Mouse (Mus musculus): ENCODE measurements around the gene Trappc2l. TPM values are rescaled to one million over a fixed set of nuclear protein-coding genes. Genes with fewer than 3 reads are reported as not detected.
"Not testable (repeated sequence)": the region's sequence is repeated elsewhere in the genome, so short reads cannot be mapped to it uniquely, and the experiment has no call there.

Gene Trappc2l
- polyA plus RNA-seq, 1 experiment from 2014 or later = 49.6 TPM

- not testable (repeated sequence) for H3K27ac ChIP-seq; ATAC-seq (ENCODE audit: low FRiP score, low read depth); H3K9me3 ChIP-seq; H3K9ac ChIP-seq; H3K4me3 ChIP-seq; H3K4me2 ChIP-seq (replicated peaks); H3K27me3 ChIP-seq
- H3K36me3 ChIP-seq = peaks cover 26% of the 10 kb centered on the region
- peaks cover 12% of the 10 kb centered on the region; the same call in 1 of the 2 replicates for H3K4me1 ChIP-seq
- WGBS = 81% methylated on average over 3 of the region's 3 CpGs
These were observed 20.7 kb downstream of the Trappc2l start for GRCm38 (mm10) chr8:122632134-122632533.

DNA sequence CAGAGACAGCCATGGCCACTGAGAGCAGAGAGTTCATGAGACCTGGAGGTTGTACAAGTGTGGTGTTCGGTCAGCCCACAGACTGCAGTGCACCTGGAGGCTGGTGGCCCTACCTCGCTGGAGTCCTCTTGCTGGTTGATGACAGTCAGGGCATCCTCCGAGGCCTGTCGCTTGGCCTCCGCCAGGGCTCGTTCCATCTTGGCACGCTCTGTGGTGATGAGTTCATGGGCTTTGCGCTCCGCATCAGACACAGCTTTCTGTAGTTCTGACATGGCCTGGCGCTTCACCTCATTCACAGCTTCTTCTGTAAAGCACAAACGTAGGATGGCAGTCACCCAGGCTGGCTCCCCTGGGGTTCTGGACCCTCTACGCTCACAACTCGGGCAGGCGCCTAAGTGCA lies 21.8 kb downstream of the Trappc2l start:
- H3K36me3 ChIP-seq = peaks cover 30% of the 10 kb centered on the region
- 94% methylated on average over 14 of the region's 14 CpGs for WGBS
- no peak overlapping the region for H3K27ac ChIP-seq
- H3K27me3 ChIP-seq = peaks cover 4% of the 10 kb centered on the region; the same call in 1 of the 2 replicates
- ATAC-seq (ENCODE audit: low FRiP score, low read depth) = no peak
- H3K4me2 ChIP-seq (replicated peaks) = no peak overlapping the region
- H3K9me3 ChIP-seq = no peaks in the 10 kb centered on the region
- no peak overlapping the region for H3K4me3 ChIP-seq
- H3K4me1 ChIP-seq = peaks cover 12% of the 10 kb centered on the region
- no peak overlapping the region for H3K9ac ChIP-seq

DNA sequence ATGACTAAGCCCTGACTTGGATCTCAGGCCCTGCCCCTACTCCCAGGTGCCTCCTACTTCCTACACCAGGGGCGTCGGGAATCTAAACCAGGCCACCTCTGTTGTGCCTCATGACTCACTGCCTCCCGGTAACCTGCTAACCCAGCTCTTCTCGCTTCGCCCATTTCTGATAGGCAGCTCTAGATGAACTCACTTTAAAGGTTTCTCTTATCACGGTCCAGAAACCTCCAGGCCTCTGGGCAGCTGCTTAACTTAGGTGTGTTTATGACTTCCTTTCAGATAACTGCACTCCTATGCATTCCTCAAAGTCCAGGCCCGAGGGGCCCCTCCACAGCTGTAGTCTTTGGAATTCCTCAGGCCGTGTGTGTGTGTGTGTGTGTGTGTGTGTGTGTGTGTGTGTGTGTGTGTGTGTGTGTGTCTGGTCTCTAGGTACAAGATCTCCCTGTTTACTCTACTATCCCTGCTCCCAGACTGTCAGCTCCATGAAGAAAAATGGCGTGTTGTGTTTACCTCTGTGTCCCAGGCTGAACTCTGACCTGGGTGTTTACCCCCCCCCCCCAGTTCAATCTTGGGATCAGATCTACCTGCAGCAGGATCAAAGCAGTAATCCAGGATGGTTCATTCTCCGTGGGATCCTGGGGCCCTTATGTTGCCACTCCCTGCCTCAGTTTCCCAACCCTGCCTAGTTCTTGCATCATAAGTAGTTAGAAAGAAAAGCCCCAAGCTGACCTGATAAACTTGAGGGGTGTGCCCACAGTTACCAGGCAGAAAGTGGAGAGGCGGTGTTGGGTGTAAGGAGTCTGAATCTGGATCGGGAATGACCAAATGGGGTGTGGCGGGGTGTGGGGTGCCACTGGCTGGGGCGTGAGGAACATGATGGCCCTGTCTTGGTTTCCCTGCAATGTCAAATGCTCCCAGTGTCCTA lies 24.7 kb downstream of the Trappc2l start:
- H3K9ac ChIP-seq = no peak overlapping the region
- H3K4me3 ChIP-seq = no peak overlapping the region
- ATAC-seq (ENCODE audit: low FRiP score, low read depth) = no peak
- no peak overlapping the region for H3K27ac ChIP-seq
- H3K9me3 ChIP-seq = no peaks in the 10 kb centered on the region
- H3K27me3 ChIP-seq = no peaks in the 10 kb centered on the region
- peaks cover 40% of the 10 kb centered on the region for H3K4me1 ChIP-seq
- WGBS = 42% methylated on average over 14 of the region's 14 CpGs
- H3K4me2 ChIP-seq (replicated peaks) = no peak overlapping the region
- H3K36me3 ChIP-seq = peaks cover 30% of the 10 kb centered on the region

DNA sequence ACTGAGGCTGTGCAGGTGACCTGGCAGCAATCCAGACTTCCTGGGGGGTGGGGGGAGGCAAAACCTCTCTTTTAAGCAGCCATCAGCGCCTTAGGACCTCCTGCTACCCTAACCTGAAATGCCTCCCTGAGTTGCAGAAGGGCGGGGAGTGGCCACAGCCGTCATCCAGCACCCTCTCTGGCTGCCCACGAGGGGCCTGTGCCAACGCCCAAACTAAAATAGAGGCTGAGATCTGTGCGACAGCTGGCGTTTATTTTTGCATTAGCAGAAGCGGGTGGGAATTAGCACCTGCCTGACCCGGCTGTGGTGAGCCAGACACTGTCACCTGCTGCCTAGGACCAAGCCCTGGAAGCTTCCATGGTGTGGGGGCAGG lies 25.3 kb downstream of the Trappc2l start:
- no peak overlapping the region for H3K9ac ChIP-seq
- 0 out of 2 replicates have a peak, but pooled peaks have one; percentile 8 for ATAC-seq (ENCODE audit: low FRiP score, low read depth)
- 53% methylated on average over 9 of the region's 9 CpGs for WGBS
- H3K36me3 ChIP-seq = peaks cover 30% of the 10 kb centered on the region
- no peaks in the 10 kb centered on the region for H3K27me3 ChIP-seq
- peaks cover 46% of the 10 kb centered on the region for H3K4me1 ChIP-seq
- no peaks in the 10 kb centered on the region for H3K9me3 ChIP-seq
- no peak overlapping the region for H3K4me3 ChIP-seq
- H3K4me2 ChIP-seq (replicated peaks) = no peak overlapping the region
- no peak overlapping the region for H3K27ac ChIP-seq

- peaks cover 51% of the 10 kb centered on the region for H3K4me1 ChIP-seq
- no peak overlapping the region for H3K27ac ChIP-seq
- H3K4me3 ChIP-seq = no peak overlapping the region
These were observed 25.8 kb downstream of the Trappc2l start for GRCm38 (mm10) chr8:122637230-122637629.

GRCm38 (mm10) chr8:122638601-122639000 lies 27.2 kb downstream of the Trappc2l start:
- Histone ChIP-seq H3K36me3 (peaks cover 22% of the 10 kb centered on the region), H3K9ac (no peak overlapping the region), H3K4me2 (replicated peaks) (no peak overlapping the region), H3K27ac (no peak overlapping the region; the same call in 1 of the 2 replicates), H3K9me3 (no peaks in the 10 kb centered on the region), H3K27me3 (no peaks in the 10 kb centered on the region), H3K4me1 (peaks cover 52% of the 10 kb centered on the region), H3K4me3 (no peak overlapping the region)
- WGBS = 72% methylated on average over 16 of the region's 16 CpGs
- ATAC-seq (ENCODE audit: low FRiP score, low read depth) = no peak

More at GRCm38 (mm10) chr8:122637230-122637629, 25.8 kb downstream of the Trappc2l start:
- no peak overlapping the region for H3K9ac ChIP-seq
- WGBS = 91% methylated on average over 9 of the region's 9 CpGs
- no peaks in the 10 kb centered on the region for H3K9me3 ChIP-seq
- no peaks in the 10 kb centered on the region for H3K27me3 ChIP-seq
- H3K36me3 ChIP-seq = peaks cover 30% of the 10 kb centered on the region
- no peak overlapping the region for H3K4me2 ChIP-seq (replicated peaks)
- no peak for ATAC-seq (ENCODE audit: low FRiP score, low read depth)

GRCm38 (mm10) chr8:122639521-122640248 lies 28.2 kb downstream of the Trappc2l start:
- Histone ChIP-seq H3K9ac (0 out of 2 replicates have a peak overlapping the region, but pooled peaks have one; percentile 13), H3K9me3 (no peaks in the 10 kb centered on the region), H3K4me3 (no peak overlapping the region), H3K4me1 (peaks cover 52% of the 10 kb centered on the region), H3K27me3 (no peaks in the 10 kb centered on the region), H3K36me3 (0 out of 2 replicates have a peak, but pooled peaks cover 12% of the 10 kb centered on the region), H3K4me2 (replicated peaks) (no peak overlapping the region), H3K27ac (no peak overlapping the region)
- WGBS = 23% methylated on average over 16 of the region's 16 CpGs
- ATAC-seq (ENCODE audit: low FRiP score, low read depth) = 0 out of 2 replicates have a peak, but pooled peaks have one; percentile 17

- 79% methylated on average over 4 of the region's 4 CpGs for WGBS
- peaks cover 50% of the 10 kb centered on the region for H3K4me1 ChIP-seq
- no peak for ATAC-seq (ENCODE audit: low FRiP score, low read depth)
- no peak overlapping the region for H3K9ac ChIP-seq
- no peak overlapping the region for H3K27ac ChIP-seq
- no peaks in the 10 kb centered on the region for H3K9me3 ChIP-seq
- 0 out of 2 replicates have a peak, but pooled peaks cover 5% of the 10 kb centered on the region for H3K36me3 ChIP-seq
- H3K4me2 ChIP-seq (replicated peaks) = no peak overlapping the region
- H3K4me3 ChIP-seq = no peak overlapping the region
- no peaks in the 10 kb centered on the region for H3K27me3 ChIP-seq
These were observed 29.4 kb downstream of the Trappc2l start for GRCm38 (mm10) chr8:122640825-122641224.

- ATAC-seq (ENCODE audit: low FRiP score, low read depth) = no peak
- H3K36me3 ChIP-seq = 0 out of 2 replicates have a peak, but pooled peaks cover 5% of the 10 kb centered on the region
- 57% methylated on average over 14 of the region's 15 CpGs for WGBS
- no peak overlapping the region for H3K4me2 ChIP-seq (replicated peaks)
- no peak overlapping the region for H3K9ac ChIP-seq
- H3K27ac ChIP-seq = no peak overlapping the region
- no peaks in the 10 kb centered on the region for H3K27me3 ChIP-seq
- H3K4me3 ChIP-seq = no peak overlapping the region
- H3K9me3 ChIP-seq = no peaks in the 10 kb centered on the region
- H3K4me1 ChIP-seq = peaks cover 44% of the 10 kb centered on the region
These were observed 30.0 kb downstream of the Trappc2l start for GRCm38 (mm10) chr8:122641406-122641805.

GRCm38 (mm10) chr8:122642071-122642470 lies 30.6 kb downstream of the Trappc2l start:
- Histone ChIP-seq H3K27ac (no peak overlapping the region), H3K4me2 (replicated peaks) (no peak overlapping the region), H3K4me3 (no peak overlapping the region), H3K9ac (no peak overlapping the region), H3K4me1 (peaks cover 39% of the 10 kb centered on the region), H3K9me3 (no peaks in the 10 kb centered on the region), H3K36me3 (0 out of 2 replicates have a peak, but pooled peaks cover 5% of the 10 kb centered on the region), H3K27me3 (no peaks in the 10 kb centered on the region)
- no peak for ATAC-seq (ENCODE audit: low FRiP score, low read depth)
- 66% methylated on average over 9 of the region's 9 CpGs for WGBS

GRCm38 (mm10) chr8:122644175-122644954 lies 32.9 kb downstream of the Trappc2l start:
- ATAC-seq (ENCODE audit: low FRiP score, low read depth) = no peak
- no peak overlapping the region for H3K4me3 ChIP-seq
- H3K27ac ChIP-seq = no peak overlapping the region
- H3K27me3 ChIP-seq = no peaks in the 10 kb centered on the region
- no peaks in the 10 kb centered on the region for H3K9me3 ChIP-seq
- 69% methylated on average over 6 of the region's 6 CpGs for WGBS
- H3K4me1 ChIP-seq = peaks cover 42% of the 10 kb centered on the region
- no peaks in the 10 kb centered on the region for H3K36me3 ChIP-seq
- H3K4me2 ChIP-seq (replicated peaks) = no peak overlapping the region
- H3K9ac ChIP-seq = no peak overlapping the region
